22 mouse cellular contexts compared by ENCODE assay signal in genomic region chr1:129538970-129539369, GRCm38 (mm10).
"Had no signal": no experiment of that assay in that cellular context is flagged by ENCODE, and none has a peak within 500 bp of the region (broad histone marks: within the 10 kb centered on the region; RNA-seq: fewer than 3 reads in every experiment).

No protein-coding gene starts in this region.

- H3K4me3 ChIP-seq: layer of hippocampus, adult 2 months; limb, embryonic 10.5 days; limb, embryonic 13.5 days; liver, embryonic 13.5 days; midbrain, embryonic 15.5 days; myocyte had no signal

- H3K27me3 ChIP-seq: limb, embryonic 13.5 days; liver, embryonic 13.5 days; midbrain, embryonic 15.5 days had no signal

- H3K9me3 ChIP-seq: limb, embryonic 10.5 days; limb, embryonic 13.5 days; liver, embryonic 13.5 days; midbrain, embryonic 15.5 days had no signal

- H3K27ac ChIP-seq: kidney, postnatal 0 days; layer of hippocampus, adult 2 months; limb, embryonic 10.5 days; limb, embryonic 13.5 days; liver, embryonic 13.5 days; midbrain, embryonic 15.5 days; stomach, postnatal 0 days had no signal

- H3K9ac ChIP-seq: limb, embryonic 13.5 days; liver, embryonic 13.5 days; midbrain, embryonic 15.5 days had no signal

- H3K36me3 ChIP-seq: limb, embryonic 10.5 days; limb, embryonic 13.5 days; liver, embryonic 13.5 days; midbrain, embryonic 15.5 days had no signal

- H3K4me2 ChIP-seq: limb, embryonic 13.5 days; liver, embryonic 13.5 days; midbrain, embryonic 11.5 days; midbrain, embryonic 15.5 days had no signal

- ATAC-seq: midbrain, embryonic 15.5 days had no signal

- DNase-seq: kidney, adult 18-20 months; kidney, postnatal 25 days; layer of hippocampus, adult 9-11 months; liver; liver, embryonic 13.5 days; lung, adult 2 months; lung, postnatal 14 days; lung, postnatal 4 days; right cerebral cortex, adult 18-20 months; right cerebral cortex, postnatal 14 days; right cerebral cortex, postnatal 4 days; thymus, adult 2 months; thymus, postnatal 14 days; thymus, postnatal 4 days had no signal

- H3K4me1 ChIP-seq: limb, embryonic 10.5 days; limb, embryonic 13.5 days; liver, embryonic 13.5 days; midbrain, embryonic 15.5 days had no signal
